8 mouse cellular contexts compared by ENCODE assay signal in genomic region chrX:153498665-153499293, GRCm38 (mm10). TPM values are rescaled to one million over a fixed set of nuclear protein-coding genes. Genes with fewer than 3 reads are reported as not detected.
DNase-seq lines count a peak whose midpoint lies in the region; ATAC-seq and TF ChIP-seq lines count a peak whose summit lies in the region.

No protein-coding gene starts in this region.

- H3K9ac ChIP-seq in ES-Bruce4 (ENCODE audit: low read depth, poor library complexity, severe bottlenecking): peak overlapping the region; percentile 85
- peak overlapping the region; percentile 82 for H3K9ac ChIP-seq in embryonic facial prominence, embryonic 12.5 days
- peak overlapping the region; percentile 89 for H3K9ac ChIP-seq in midbrain, embryonic 12.5 days (replicated peaks)

- intact Hi-C loops in heart, postnatal 36 days (cut with DNase I): loop anchor here (5.0 to 10.0 kb wide), 2 partner anchors 196 to 224 kb away; partner anchors contain the start of genes Kctd12b and Nbdy
- intact Hi-C loops in left cerebral cortex, postnatal 10 days (cut with DNase I): no loop called here

- no peak for TF ChIP-seq CTCF in ES-Bruce4 (IDR thresholded peaks at IDR 0.05; ENCODE audit: low read depth, low read length)
- no peak for TF ChIP-seq CTCF in testis, adult 2 months (IDR thresholded peaks at IDR 0.05; ENCODE audit: control insufficient read depth, insufficient read depth, insufficient replicate concordance, low read depth, low read length)

- no peaks in the 10 kb centered on the region for H3K9me3 ChIP-seq in ES-Bruce4 (replicated peaks; ENCODE audit: control insufficient read depth, insufficient read depth, low read length, poor library complexity, severe bottlenecking)
- no peaks in the 10 kb centered on the region for H3K9me3 ChIP-seq in embryonic facial prominence, embryonic 12.5 days
- no peaks in the 10 kb centered on the region for H3K9me3 ChIP-seq in midbrain, embryonic 12.5 days

- no peaks in the 10 kb centered on the region for H3K36me3 ChIP-seq in ES-Bruce4 (ENCODE audit: control insufficient read depth, insufficient read depth, low read length, poor library complexity, severe bottlenecking)
- no peaks in the 10 kb centered on the region for H3K36me3 ChIP-seq in embryonic facial prominence, embryonic 12.5 days
- peaks cover 4% of the 10 kb centered on the region; the same call in 1 of the 2 replicates for H3K36me3 ChIP-seq in midbrain, embryonic 12.5 days
- no peaks in the 10 kb centered on the region for H3K36me3 ChIP-seq in testis, adult 2 months (ENCODE audit: control insufficient read depth, insufficient read depth, low read length)

- no peak for TF ChIP-seq POLR2A in ES-Bruce4 (IDR thresholded peaks at IDR 0.05; ENCODE audit: insufficient read depth, low read length)
- TF ChIP-seq POLR2A in testis, adult 2 months (IDR thresholded peaks at IDR 0.05; ENCODE audit: control insufficient read depth, low read depth, low read length): no peak

- peak; percentile 48 for DNase-seq in 3T3-L1 (ENCODE audit: low read depth, low spot score)
- DNase-seq in heart, postnatal 36 days: peak; percentile 4 to 9
- peak; percentile 14 to 22 for DNase-seq in left cerebral cortex, postnatal 10 days (ENCODE audit: extremely low spot score in 1 of 2, low spot score in 2 of 2)

- H3K4me1 ChIP-seq in ES-Bruce4 (ENCODE audit: control insufficient read depth, insufficient read depth, low read length): no peaks in the 10 kb centered on the region
- no peaks in the 10 kb centered on the region for H3K4me1 ChIP-seq in embryonic facial prominence, embryonic 12.5 days
- 0 out of 2 replicates have a peak, but pooled peaks cover 3% of the 10 kb centered on the region for H3K4me1 ChIP-seq in midbrain, embryonic 12.5 days
- peaks cover 2% of the 10 kb centered on the region; the same call in 1 of the 2 replicates for H3K4me1 ChIP-seq in testis, adult 2 months (ENCODE audit: control insufficient read depth, insufficient read depth, low read length)

- H3K4me2 ChIP-seq in embryonic facial prominence, embryonic 12.5 days (replicated peaks): peak overlapping the region; percentile 74
- peak overlapping the region; percentile 65 for H3K4me2 ChIP-seq in midbrain, embryonic 12.5 days (replicated peaks)

- peak overlapping the region; percentile 82 for H3K4me3 ChIP-seq in ES-Bruce4 (ENCODE audit: low read depth, low read length)
- peak overlapping the region; percentile 58 for H3K4me3 ChIP-seq in embryonic facial prominence, embryonic 12.5 days
- peak overlapping the region; percentile 66 for H3K4me3 ChIP-seq in midbrain, embryonic 12.5 days
- peak overlapping the region; percentile 91 for H3K4me3 ChIP-seq in testis, adult 2 months (ENCODE audit: control insufficient read depth, low read depth, low read length)

- peak overlapping the region; percentile 15; the same call in 1 of the 2 replicates for H3K27ac ChIP-seq in ES-Bruce4 (ENCODE audit: insufficient read depth, low read length)
- H3K27ac ChIP-seq in embryonic facial prominence, embryonic 12.5 days: peak overlapping the region; percentile 96
- H3K27ac ChIP-seq in midbrain, embryonic 12.5 days (replicated peaks): peak overlapping the region; percentile 96
- peak overlapping the region; percentile 86 for H3K27ac ChIP-seq in testis, adult 2 months (ENCODE audit: control insufficient read depth, insufficient read depth, low read depth, low read length)

- H3K27me3 ChIP-seq in ES-Bruce4 (ENCODE audit: control insufficient read depth, insufficient read depth, low read length, poor library complexity, severe bottlenecking): no peaks in the 10 kb centered on the region
- no peaks in the 10 kb centered on the region for H3K27me3 ChIP-seq in embryonic facial prominence, embryonic 12.5 days
- H3K27me3 ChIP-seq in midbrain, embryonic 12.5 days: no peaks in the 10 kb centered on the region
- H3K27me3 ChIP-seq in testis, adult 2 months (ENCODE audit: control insufficient read depth, insufficient read depth, low read length): no peaks in the 10 kb centered on the region

- no peak for TF ChIP-seq EP300 in ES-Bruce4 (IDR thresholded peaks at IDR 0.05; ENCODE audit: insufficient read depth, low read depth, low read length)

- ATAC-seq in embryonic facial prominence, embryonic 12.5 days (ENCODE audit: insufficient number of reproducible peaks, insufficient read depth, low FRiP score, low TSS enrichment): peak; percentile 11; the same call in 1 of the 2 replicates
- no peak for ATAC-seq in midbrain, embryonic 12.5 days (ENCODE audit: low FRiP score, low read depth)
- ATAC-seq in monocyte, adult 5-6 weeks (replicated peaks; ENCODE audit: insufficient number of reproducible peaks, low FRiP score, low TSS enrichment, poor library complexity, severe bottlenecking): no peak

- WGBS in embryonic facial prominence, embryonic 12.5 days: 24% methylated on average over 30 of the region's 30 CpGs
- 30% methylated on average over 30 of the region's 30 CpGs for WGBS in midbrain, embryonic 12.5 days

RNA-seq across cellular contexts. Expression of gene Ubqln2, which starts 0.8 kb away (rescaled TPM):
- polyA plus RNA-seq in ES-Bruce4 (2011; ENCODE audit: insufficient read depth, insufficient read length, low read depth, missing spikeins): 44.3 and 48.4 TPM in 2 replicates
- 29.3 and 31.0 TPM in 2 replicates for polyA plus RNA-seq in embryonic facial prominence, embryonic 12.5 days (2016; fragmentation: Nextera tagmentation; extraction: Ambion mirVana)
- 10 to 100 TPM; 25.3 to 30.0 TPM for total RNA-seq in heart, postnatal 36 days (2021)
- 100 to 1,000 TPM; 252 to 255 TPM for total RNA-seq in left cerebral cortex, postnatal 10 days (2021)
- 58.8 and 68.6 TPM in 2 replicates for polyA plus RNA-seq in midbrain, embryonic 12.5 days (2016; fragmentation: Nextera tagmentation; extraction: Ambion mirVana)
- polyA plus RNA-seq in testis, adult 2 months (2012; rRNA removed): 8.6 and 11.6 TPM in 2 replicates
- total RNA-seq in monocyte, adult 5-6 weeks (2017): 3.8 to 8.3 TPM (median 8.0 TPM) in 3 replicates

RNA-seq across cellular contexts. Expression of gene Cypt3, which starts 59.6 kb away (rescaled TPM):
- not detected in 2 replicates for polyA plus RNA-seq in ES-Bruce4 (2011; ENCODE audit: insufficient read depth, insufficient read length, low read depth, missing spikeins)
- polyA plus RNA-seq in embryonic facial prominence, embryonic 12.5 days (2016; fragmentation: Nextera tagmentation; extraction: Ambion mirVana): not detected in 2 replicates
- not detected for total RNA-seq in heart, postnatal 36 days (2021)
- total RNA-seq in left cerebral cortex, postnatal 10 days (2021): not detected
- polyA plus RNA-seq in midbrain, embryonic 12.5 days (2016; fragmentation: Nextera tagmentation; extraction: Ambion mirVana): 0.37 TPM in 1 of 2 replicates, not detected in the other
- polyA plus RNA-seq in testis, adult 2 months (2012; rRNA removed): 136 and 181 TPM in 2 replicates
- total RNA-seq in monocyte, adult 5-6 weeks (2017): not detected in 3 replicates

Comparison
In these comparisons a context has a peak if more than half of its experiments do, and no peak if none do; other contexts are left out.
1. H3K27ac ChIP-seq: peak in every context shown above with its lines; median percentile 96 in embryonic facial prominence, embryonic 12.5 days; 96 in midbrain, embryonic 12.5 days; 86 in testis, adult 2 months; 15 in ES-Bruce4.
2. RNA of gene Cypt3, which starts 59.6 kb away (polyA plus RNA-seq): 136 to 181 TPM in testis, adult 2 months; not detected in ES-Bruce4, 0.37 TPM in midbrain, embryonic 12.5 days and not detected in embryonic facial prominence, embryonic 12.5 days; every median in the first group is over 10 times any median in the second.
3. Peak in every context shown above with its lines, with median percentiles within 50 percentile points of each other: DNase-seq, H3K4me3 ChIP-seq and H3K9ac ChIP-seq.